Mouse (Mus musculus) cerebellum, adult 2 months (tissue): ENCODE measurements at regions not wholly inside any gene's neighbourhood (a gene's known extent, or its start where the extent isn't known, plus 50 kb on each side); places are given as distances from the start of the nearest gene placed in this dataset.

ENCODE experiments used
- CTCF ChIP-seq: fragments of 200-500 bp; IDR thresholded peaks from 2 replicates; pipeline ENCODE4 v1.5.1; 2011; ENCODE audit warnings: low read depth, mild to moderate bottlenecking, control low read depth, low read length, moderate library complexity, borderline replicate concordance; ENCODE audit not compliant: insufficient read depth
- POLR2A ChIP-seq: fragments of 200-500 bp; IDR thresholded peaks from 2 replicates; pipeline ENCODE4 v1.6.1; 2011; ENCODE audit warnings: low read length, control low read depth, borderline replicate concordance; ENCODE audit not compliant: insufficient read depth

- TF ChIP-seq POLR2A (no peak), CTCF (no peak)
Observed at GRCm38 (mm10) chr8:5428303-5428971, 323.3 kb upstream of the Slc10a2 start.
